Mouse (Mus musculus) cerebral cortex, adult 2 months (tissue): Measurements from ENCODE around the gene Acoxl.

Experiments
- WGBS: fragments of 180-500 bp; shearing (Covaris S2); methylation state at CpG from one replicate; pipeline ENCODE4 v1.1.7; 2018; 5-methylcytosine and 5-hydroxymethylcytosine counted together

Acoxl gene

DNA sequence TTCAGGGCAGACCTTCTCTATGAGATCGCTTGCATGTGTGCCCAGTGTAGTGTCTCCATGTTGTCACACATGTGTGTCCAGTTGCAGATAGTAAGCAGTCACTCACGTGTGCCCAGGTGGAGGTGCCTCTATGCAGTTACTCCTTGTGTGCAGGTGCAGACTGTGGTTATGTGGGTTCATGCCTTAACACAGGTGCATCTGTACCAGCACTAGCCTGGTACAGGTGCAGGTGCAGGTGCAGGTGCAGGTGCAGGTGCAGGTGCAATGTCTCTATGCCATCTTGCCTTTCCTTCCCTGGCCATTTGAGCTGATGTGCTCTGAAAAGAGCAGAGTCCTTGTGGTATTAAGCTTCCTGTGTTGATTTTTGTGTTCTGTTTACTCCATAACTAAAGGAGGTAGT is 100.5 kb downstream of the Acoxl start:
- WGBS, result 98% methylated on average over 2 of the region's 2 CpGs

- 35% methylated on average over 6 of the region's 6 CpGs for WGBS
Measured at GRCm38 (mm10) chr2:127960579-127960978, 121.9 kb downstream of the Acoxl start.

DNA sequence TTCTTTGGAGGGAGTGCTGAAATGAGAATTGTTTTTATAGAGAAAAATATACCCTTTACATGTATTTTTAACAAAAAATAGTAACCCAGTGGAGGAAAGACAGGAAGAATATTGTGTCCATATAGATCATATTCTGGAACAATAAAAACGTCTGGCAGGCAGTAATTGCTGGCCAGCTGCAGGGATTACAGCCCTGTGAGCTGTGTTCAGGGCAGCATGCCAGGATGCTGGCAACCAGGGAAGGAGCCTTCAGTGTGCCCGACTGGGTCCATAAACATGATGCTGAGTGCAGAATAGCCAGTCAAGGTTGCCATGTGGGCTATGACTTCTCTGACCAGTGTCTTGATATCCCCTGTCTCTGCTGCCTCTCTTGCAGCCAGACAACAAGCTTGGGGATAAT is 122.5 kb downstream of the Acoxl start:
- 20% methylated on average over 2 of the region's 2 CpGs for WGBS

- WGBS, result 28% methylated on average over 4 of the region's 4 CpGs
Measured at GRCm38 (mm10) chr2:127961802-127962433, 123.2 kb downstream of the Acoxl start.

GRCm38 (mm10) chr2:127968944-127969343 is 130.3 kb downstream of the Acoxl start:
- 82% methylated on average over 2 of the region's 2 CpGs for WGBS

DNA sequence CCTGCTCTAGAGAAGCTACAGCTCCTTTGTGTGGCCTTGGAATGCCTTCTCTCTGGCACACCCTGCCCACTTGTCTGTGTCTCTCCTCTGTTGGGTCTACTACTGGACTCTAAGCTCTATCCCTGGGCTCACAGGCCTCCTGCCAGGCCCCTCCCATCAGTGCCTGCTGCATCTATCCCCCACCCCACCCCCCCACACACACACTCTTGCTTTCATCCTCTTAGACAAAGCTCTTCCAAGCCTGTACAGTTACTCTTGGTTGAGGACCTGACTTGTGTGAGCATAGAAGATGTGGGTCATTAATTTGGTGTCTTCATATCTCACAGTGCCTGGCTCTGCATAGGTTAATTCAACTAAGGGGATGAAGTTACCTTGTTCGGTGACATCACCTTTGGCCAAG is 137.6 kb downstream of the Acoxl start:
- 100% methylated on average over 1 of the region's 1 CpGs for WGBS

DNA sequence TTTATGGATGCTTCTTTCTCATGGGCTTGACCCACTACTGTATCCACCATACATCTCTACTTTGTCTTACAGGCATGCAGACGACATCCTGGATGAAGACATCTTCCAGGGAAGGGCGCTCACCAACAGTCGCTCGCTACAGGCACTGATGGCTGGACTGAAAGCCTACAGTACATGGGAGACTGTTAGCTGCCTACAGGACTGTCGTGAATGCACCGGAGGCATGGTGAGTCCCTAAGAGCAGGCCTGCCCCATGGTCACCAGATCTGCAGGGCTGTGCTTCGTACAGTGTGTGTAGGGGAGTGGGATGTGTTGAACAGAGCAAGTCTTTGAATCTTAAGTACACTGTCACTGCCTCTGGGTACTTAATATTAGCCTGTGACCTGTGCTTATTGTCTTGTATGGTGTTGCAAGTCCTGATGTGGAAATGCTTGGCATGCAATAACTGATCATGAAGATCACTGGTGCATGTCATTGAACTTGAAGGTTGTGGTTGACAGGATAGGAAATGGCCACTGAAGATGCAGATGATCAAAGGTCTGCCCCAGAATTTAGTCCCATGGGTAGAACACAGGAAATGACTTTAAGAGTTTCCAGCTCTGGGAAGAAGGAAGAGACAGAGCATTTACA is 140.0 kb downstream of the Acoxl start:
- 96% methylated on average over 7 of the region's 7 CpGs for WGBS

DNA sequence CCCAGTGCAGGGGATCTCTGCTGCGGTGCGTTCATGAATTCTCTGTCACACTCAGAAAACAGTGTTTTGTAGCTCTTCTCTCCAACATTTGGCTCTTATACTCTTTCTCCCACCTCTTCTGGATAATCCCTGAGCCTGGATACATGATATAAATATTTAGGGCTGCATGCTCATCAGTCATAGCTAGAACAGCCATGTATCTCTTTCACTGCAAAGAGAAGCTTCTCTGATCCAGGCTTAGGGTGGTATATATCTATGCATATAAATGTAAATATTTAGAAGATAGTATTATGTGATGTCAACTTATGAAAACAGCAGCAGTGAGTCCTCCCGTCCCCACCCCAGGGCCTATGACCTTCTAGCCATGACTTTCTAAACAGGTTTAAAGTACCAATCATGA is 143.9 kb downstream of the Acoxl start:
- 90% methylated on average over 3 of the region's 3 CpGs for WGBS

- WGBS, result 63% methylated on average over 4 of the region's 4 CpGs
Measured at GRCm38 (mm10) chr2:127983301-127983700, 144.6 kb downstream of the Acoxl start.

GRCm38 (mm10) chr2:127983981-127984380 is 145.3 kb downstream of the Acoxl start:
- 95% methylated on average over 1 of the region's 1 CpGs for WGBS

GRCm38 (mm10) chr2:127987706-127988105 is 149.0 kb downstream of the Acoxl start:
- WGBS, result 68% methylated on average over 4 of the region's 4 CpGs

GRCm38 (mm10) chr2:127990856-127991479 is 152.3 kb downstream of the Acoxl start:
- 51% methylated on average over 6 of the region's 6 CpGs for WGBS

GRCm38 (mm10) chr2:127991656-127992055 is 153.0 kb downstream of the Acoxl start:
- WGBS, result 90% methylated on average over 1 of the region's 1 CpGs

GRCm38 (mm10) chr2:128008662-128009423 is 170.2 kb downstream of the Acoxl start:
- 84% methylated on average over 17 of the region's 17 CpGs for WGBS

GRCm38 (mm10) chr2:128014613-128015012 is 175.9 kb downstream of the Acoxl start:
- WGBS, result 85% methylated on average over 2 of the region's 2 CpGs

GRCm38 (mm10) chr2:128015602-128016001 is 176.9 kb downstream of the Acoxl start:
- 87% methylated on average over 8 of the region's 8 CpGs for WGBS

- 55% methylated on average over 7 of the region's 7 CpGs for WGBS
Measured at GRCm38 (mm10) chr2:128020039-128020907, 181.6 kb downstream of the Acoxl start.

DNA sequence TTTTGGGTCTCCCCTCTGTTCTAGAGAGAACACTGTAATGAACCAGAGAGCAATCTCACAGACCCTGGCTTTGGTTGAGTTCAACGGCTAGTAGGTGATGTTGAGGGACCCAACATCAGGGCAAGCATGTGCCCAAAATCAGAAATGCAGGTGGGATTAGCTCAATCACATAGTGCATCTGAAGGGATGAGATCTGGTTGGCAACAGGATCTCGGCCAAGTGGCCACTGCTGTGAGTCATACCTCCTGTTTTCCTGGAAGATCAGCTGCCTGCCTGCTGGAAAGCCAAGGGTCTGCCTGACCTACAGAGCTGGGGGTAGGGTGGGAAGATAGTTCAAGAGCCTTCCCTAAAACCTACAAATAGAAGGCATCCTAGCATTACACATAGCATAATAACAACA is 185.2 kb downstream of the Acoxl start:
- 80% methylated on average over 2 of the region's 2 CpGs for WGBS

DNA sequence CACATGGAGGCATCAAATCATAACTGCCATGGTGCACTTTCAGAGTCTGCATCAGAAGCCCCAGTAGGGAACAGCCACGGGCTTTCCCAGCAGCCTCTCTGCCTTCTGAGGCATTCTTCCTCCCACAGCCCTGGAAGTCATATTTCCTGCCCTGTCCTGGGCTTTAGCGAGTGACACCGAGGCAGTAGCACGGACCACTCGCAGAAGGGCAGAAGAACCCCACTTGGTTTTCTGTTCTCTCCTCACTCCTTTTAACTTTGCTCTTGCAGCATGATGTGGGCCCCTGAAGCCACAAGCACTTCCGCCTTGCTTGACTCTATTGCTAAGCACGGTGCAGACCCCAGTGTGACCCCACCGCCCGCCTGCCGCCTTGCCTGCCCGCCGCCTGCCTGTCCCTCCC is 189.0 kb downstream of the Acoxl start:
- 83% methylated on average over 12 of the region's 12 CpGs for WGBS

DNA sequence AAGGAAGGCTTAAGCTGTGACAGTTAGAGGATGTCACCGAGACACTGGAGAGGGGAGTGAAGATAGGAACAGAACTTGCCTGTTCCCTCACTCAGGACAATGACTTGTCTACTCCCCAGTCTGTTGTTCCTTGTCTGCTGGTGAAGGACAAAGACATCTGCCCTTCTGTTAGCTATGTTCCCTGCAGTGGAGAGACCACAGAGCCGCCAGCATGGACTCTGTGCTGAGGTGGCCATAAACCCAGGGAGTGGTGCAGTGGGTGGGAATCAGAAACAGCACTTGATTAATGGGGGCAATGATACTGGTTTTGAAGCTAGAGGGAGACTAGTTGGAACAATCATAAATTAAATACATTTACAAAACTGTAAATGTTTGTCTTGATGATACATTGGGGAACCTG is 191.3 kb downstream of the Acoxl start:
- WGBS, result 79% methylated on average over 2 of the region's 2 CpGs

- 64% methylated on average over 4 of the region's 4 CpGs for WGBS
Measured at GRCm38 (mm10) chr2:128032111-128032510, 193.4 kb downstream of the Acoxl start.
